Comparison of ENCODE assay signal across 9 mouse cellular contexts in genomic region chr5:112182775-112183174, GRCm38 (mm10).
A peak's percentile ranks its signal among the peaks of the same experiment; 100 is the strongest.
DNase-seq lines count a peak whose midpoint lies in the region; ATAC-seq and TF ChIP-seq lines count a peak whose summit lies in the region.
"Had no signal": no experiment of that assay in that cellular context is flagged by ENCODE, and none has a peak within 500 bp of the region (broad histone marks: within the 10 kb centered on the region; RNA-seq: fewer than 3 reads in every experiment).

No protein-coding gene starts in this region.

- 48% methylated on average over 8 of the region's 8 CpGs for WGBS in kidney, adult 2 months
- WGBS in kidney, embryonic 14.5 days = 41% methylated on average over 8 of the region's 8 CpGs
- 34% methylated on average over 8 of the region's 8 CpGs for WGBS in embryonic facial prominence, embryonic 11.5 days

- no peaks in the 10 kb centered on the region for H3K36me3 ChIP-seq in kidney, adult 2 months (ENCODE audit: control insufficient read depth, insufficient read depth, low read length)
- H3K36me3 ChIP-seq in kidney, embryonic 14.5 days (ENCODE audit: control insufficient read depth, insufficient read depth, low read length) = no peaks in the 10 kb centered on the region
- no peaks in the 10 kb centered on the region for H3K36me3 ChIP-seq in CH12.LX (replicated peaks in 1 of 2; ENCODE audit: control insufficient read depth in 1 of 2, insufficient read depth in 1 of 2, low read length in 1 of 2)
- H3K36me3 ChIP-seq in embryonic facial prominence, embryonic 11.5 days (replicated peaks; ENCODE audit: control insufficient read depth, insufficient read depth, low read depth, low read length) = no peaks in the 10 kb centered on the region
- H3K36me3 ChIP-seq: embryonic facial prominence, embryonic 13.5 days; neural tube, embryonic 12.5 days had no signal

- dilution Hi-C loops in CH12.LX (cut with MboI; ENCODE audit: extremely low pct_ligation_motif_present, extremely low pct_unique_long_range_greater_than_20kb, low sequenced_read_pairs) = no loop called here

- no peak for TF ChIP-seq RAD21 in CH12.LX (IDR thresholded peaks at IDR 0.05; ENCODE audit: low read depth, low read length)

- no peak for TF ChIP-seq POLR2A in kidney, adult 2 months (IDR thresholded peaks at IDR 0.05; ENCODE audit: low read depth, low read length)
- TF ChIP-seq POLR2A in CH12.LX (IDR thresholded peaks at IDR 0.05; ENCODE audit: low read depth, low read length) = no peak

- no peak for TF ChIP-seq EP300 in CH12.LX (IDR thresholded peaks at IDR 0.05; ENCODE audit: low read length)

- ATAC-seq in kidney, embryonic 14.5 days (ENCODE audit: low FRiP score, low TSS enrichment) = no peak
- ATAC-seq in embryonic facial prominence, embryonic 11.5 days (replicated peaks; ENCODE audit: insufficient number of reproducible peaks, low FRiP score, low TSS enrichment, low read depth) = no peak
- ATAC-seq in megakaryocyte-erythroid progenitor cell, adult 5-6 weeks (replicated peaks; ENCODE audit: low FRiP score, low TSS enrichment, poor library complexity, severe bottlenecking) = peak; percentile 39; the same call in 1 of the 2 replicates

- no peak overlapping the region for H3K27ac ChIP-seq in kidney, adult 2 months (ENCODE audit: insufficient read depth, low read depth, low read length)
- no peak overlapping the region for H3K27ac ChIP-seq in kidney, embryonic 14.5 days (ENCODE audit: low read depth, low read length)
- no peak overlapping the region for H3K27ac ChIP-seq in CH12.LX (ENCODE audit: insufficient read depth, low read depth)
- H3K27ac ChIP-seq in embryonic facial prominence, embryonic 11.5 days (replicated peaks; ENCODE audit: low read depth, low read length) = no peak overlapping the region
- H3K27ac ChIP-seq: embryonic facial prominence, embryonic 13.5 days; neural tube, embryonic 12.5 days had no signal

- no peaks in the 10 kb centered on the region for H3K9me3 ChIP-seq in kidney, embryonic 14.5 days (ENCODE audit: control insufficient read depth, low read length)
- H3K9me3 ChIP-seq in CH12.LX (replicated peaks; ENCODE audit: low read length) = peaks cover 2% of the 10 kb centered on the region
- no peaks in the 10 kb centered on the region for H3K9me3 ChIP-seq in embryonic facial prominence, embryonic 11.5 days (replicated peaks; ENCODE audit: control insufficient read depth, low read length)
- H3K9me3 ChIP-seq: embryonic facial prominence, embryonic 13.5 days; neural tube, embryonic 12.5 days had no signal

- TF ChIP-seq CTCF in kidney, adult 2 months (conservative IDR thresholded peaks at IDR 0.05; ENCODE audit: insufficient read depth, insufficient read length, low read depth, low read length) = peak; percentile 42
- peak; percentile 29 to 59; a peak in 3 of 4 replicates for TF ChIP-seq CTCF in CH12.LX (conservative IDR thresholded peaks at IDR 0.05 in 1 of 2, IDR thresholded peaks at IDR 0.05 in 1 of 2; ENCODE audit: low read depth in 2 of 2, low read length in 2 of 2)

- H3K79me2 ChIP-seq in CH12.LX (replicated peaks; ENCODE audit: control insufficient read depth, extremely low read depth, insufficient read depth, poor library complexity, severe bottlenecking) = no peaks in the 10 kb centered on the region

- in situ Hi-C loops in CH12.LX (cut with MboI; ENCODE audit: low pct_ligation_motif_present, low pct_unique_long_range_greater_than_20kb, low sequenced_read_pairs) = no loop called here

- H3K27me3 ChIP-seq in kidney, adult 2 months (replicated peaks; ENCODE audit: control insufficient read depth, insufficient read depth, low read length) = no peaks in the 10 kb centered on the region
- peaks cover 5% of the 10 kb centered on the region for H3K27me3 ChIP-seq in kidney, embryonic 14.5 days (ENCODE audit: control insufficient read depth, insufficient read depth, low read length)
- H3K27me3 ChIP-seq in CH12.LX (replicated peaks) = peaks cover 29% of the 10 kb centered on the region
- H3K27me3 ChIP-seq in embryonic facial prominence, embryonic 11.5 days (ENCODE audit: control insufficient read depth, insufficient read depth, low read length) = no peaks in the 10 kb centered on the region; the same call in 1 of the 2 replicates

- H3K4me3 ChIP-seq in kidney, adult 2 months (ENCODE audit: insufficient read depth, low read depth, low read length) = no peak overlapping the region
- H3K4me3 ChIP-seq in kidney, embryonic 14.5 days (ENCODE audit: low read length) = no peak overlapping the region
- H3K4me3 ChIP-seq in CH12.LX (replicated peaks in 1 of 3; ENCODE audit: low read depth in 2 of 3, low read length in 2 of 3, poor library complexity in 1 of 3) = no peak overlapping the region
- H3K4me3 ChIP-seq in embryonic facial prominence, embryonic 11.5 days (ENCODE audit: low read depth, low read length) = no peak overlapping the region
- H3K4me3 ChIP-seq: embryonic facial prominence, embryonic 13.5 days; neural tube, embryonic 12.5 days had no signal

- H3K9ac ChIP-seq in kidney, embryonic 14.5 days (ENCODE audit: low read depth, low read length) = no peak overlapping the region
- no peak overlapping the region for H3K9ac ChIP-seq in CH12.LX (ENCODE audit: insufficient read depth, low read depth)
- H3K9ac ChIP-seq in embryonic facial prominence, embryonic 11.5 days (replicated peaks; ENCODE audit: low read length) = no peak overlapping the region
- H3K9ac ChIP-seq: embryonic facial prominence, embryonic 13.5 days; neural tube, embryonic 12.5 days had no signal

- peak; percentile 10 for DNase-seq in kidney, adult 2 months
- DNase-seq in 416B (ENCODE audit: low read depth) (peak; percentile 35), CH12.LX (ENCODE audit: extremely low read depth) (peak; percentile 13)
- DNase-seq in embryonic facial prominence, embryonic 11.5 days (ENCODE audit: low spot score) = peak; percentile 59
- no peak for DNase-seq in Muller cell, postnatal 12 days (ENCODE audit: inconsistent ontology term)

- H3K4me1 ChIP-seq in kidney, adult 2 months (ENCODE audit: control insufficient read depth, insufficient read depth, low read length) = no peaks in the 10 kb centered on the region
- H3K4me1 ChIP-seq in kidney, embryonic 14.5 days (ENCODE audit: control insufficient read depth, insufficient read depth, low read length) = no peaks in the 10 kb centered on the region
- H3K4me1 ChIP-seq in CH12.LX (ENCODE audit: control insufficient read depth in 1 of 2, insufficient read depth in 2 of 2) = no peaks in the 10 kb centered on the region
- H3K4me1 ChIP-seq in embryonic facial prominence, embryonic 11.5 days (ENCODE audit: control insufficient read depth, insufficient read depth, low read length) = no peaks in the 10 kb centered on the region

- no peak overlapping the region for H3K4me2 ChIP-seq in kidney, embryonic 14.5 days (replicated peaks; ENCODE audit: low read depth, low read length)
- no peak overlapping the region for H3K4me2 ChIP-seq in CH12.LX (ENCODE audit: insufficient read depth, low read depth, poor library complexity, severe bottlenecking)
- H3K4me2 ChIP-seq in embryonic facial prominence, embryonic 11.5 days (ENCODE audit: low read depth, low read length) = no peak overlapping the region
- H3K4me2 ChIP-seq: embryonic facial prominence, embryonic 13.5 days; neural tube, embryonic 12.5 days had no signal

TF ChIP-seq in CH12.LX, 34 proteins besides CTCF, POLR2A, EP300 and RAD21:
- TF ChIP-seq MXI1 (IDR thresholded peaks at IDR 0.05; ENCODE audit: low read depth, low read length) = no peak
- no peak for TF ChIP-seq MAX (IDR thresholded peaks at IDR 0.05; ENCODE audit: low read length)
- no peak for TF ChIP-seq GABPA (IDR thresholded peaks at IDR 0.05; ENCODE audit: insufficient replicate concordance, low read depth, low read length)
- no peak for TF ChIP-seq MYC (IDR thresholded peaks at IDR 0.05; ENCODE audit: low read depth, low read length)
- no peak for TF ChIP-seq NRF1 (IDR thresholded peaks at IDR 0.05; ENCODE audit: low read depth, low read length)
- TF ChIP-seq ELF1 (IDR thresholded peaks at IDR 0.05; ENCODE audit: low read depth, low read length) = no peak
- no peak for TF ChIP-seq POLR2AphosphoS2 (IDR thresholded peaks at IDR 0.05; ENCODE audit: low read depth, low read length)
- TF ChIP-seq ZNF384 (IDR thresholded peaks at IDR 0.05; ENCODE audit: low read depth, low read length) = no peak
